Mouse (Mus musculus) layer of hippocampus, postnatal 10 days (tissue): Measurements from ENCODE around the gene Nsun2. TPM values are rescaled to one million over a fixed set of nuclear protein-coding genes. Genes with fewer than 3 reads are reported as not detected.

Source experiments
- DNase-seq, 2 experiments: peaks; one replicate each; pipeline ENCODE4 v3.0.0; 2021; ENCODE audit warnings: low spot score in 2 of 2
- total RNA-seq, 2 experiments: library from RNA; stranded (reverse); gene quantifications; 2 replicates each; pipeline ENCODE4 v1.2.3; 2021

The Nsun2 gene
- total RNA-seq, 2 experiments from 2014 or later: 74.5 to 84.5 TPM

DNA sequence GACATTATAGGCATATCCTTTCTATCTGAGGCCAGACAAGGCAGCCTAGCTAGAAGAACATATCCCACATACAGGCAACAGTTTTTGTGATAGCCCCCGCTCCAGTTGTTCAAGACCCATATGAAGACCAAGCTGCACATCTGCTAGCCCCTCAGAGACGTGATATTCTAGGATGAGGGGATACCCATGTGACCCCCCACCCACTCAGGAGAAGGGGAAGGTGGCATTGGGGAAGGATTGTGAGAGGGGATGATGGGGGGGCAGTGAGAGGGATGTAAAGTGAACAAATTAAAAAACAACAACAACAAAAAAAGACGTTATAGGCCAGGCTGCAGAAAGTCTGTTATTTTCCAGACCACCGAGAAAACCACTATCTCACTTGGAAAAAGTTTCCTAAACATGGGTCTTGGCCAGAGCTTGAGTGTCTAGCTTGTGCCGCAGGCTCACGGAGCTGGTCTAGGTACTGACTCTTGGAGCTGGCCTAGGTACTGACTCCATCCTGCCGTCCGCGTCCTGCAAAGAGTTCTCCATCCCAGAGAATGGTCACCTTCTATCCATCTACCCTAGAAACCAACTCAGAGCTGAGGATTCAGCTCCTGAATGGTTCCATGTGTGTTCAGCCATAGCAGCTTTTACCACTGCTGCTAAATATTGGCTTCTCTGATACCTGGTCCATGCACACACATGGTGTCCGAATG is 140.5 kb downstream of the Nsun2 start:
- peak in 1 of 2 experiments; percentile 6 for DNase-seq

Other genes starting within 250 kb of the Nsun2 start
- gene Tent4a, start 871 bp downstream of the Nsun2 start, total RNA-seq: 10 to 100 TPM; 40.9 to 41.7 TPM
- 10 to 100 TPM; 22.9 TPM for gene Srd5a1, start 77.7 kb downstream of the Nsun2 start, total RNA-seq
- 100 to 1,000 TPM; 201 to 208 TPM for gene Ube2ql1, start 206.1 kb downstream of the Nsun2 start, total RNA-seq